Mouse (Mus musculus): ENCODE results near the gene Gm49322. TPM values are rescaled to one million over a fixed set of nuclear protein-coding genes. Genes with fewer than 3 reads are reported as not detected.

Gm49322 gene
- polyA plus RNA-seq, 1 experiment, result 4.5 TPM

GRCm38 (mm10) chr10:80606306-80606705, 485 bp downstream of the Gm49322 start:
- no peak for DNase-seq (ENCODE audit: low read depth)
- TF ChIP-seq POLR2A (IDR thresholded peaks at IDR 0.05; ENCODE audit: borderline replicate concordance, extremely low read depth, insufficient read depth, insufficient read length, poor library complexity, severe bottlenecking) (no peak), CTCF (IDR thresholded peaks at IDR 0.05; ENCODE audit: borderline replicate concordance, extremely low read depth, insufficient read depth, insufficient read length) (no peak)

GRCm38 (mm10) chr10:80606737-80607350, 1.0 kb downstream of the Gm49322 start:
- no peak for TF ChIP-seq CTCF (IDR thresholded peaks at IDR 0.05; ENCODE audit: borderline replicate concordance, extremely low read depth, insufficient read depth, insufficient read length)
- no peak for TF ChIP-seq POLR2A (IDR thresholded peaks at IDR 0.05; ENCODE audit: borderline replicate concordance, extremely low read depth, insufficient read depth, insufficient read length, poor library complexity, severe bottlenecking)

GRCm38 (mm10) chr10:80608435-80608834, 2.6 kb downstream of the Gm49322 start:
- no peak for TF ChIP-seq POLR2A (IDR thresholded peaks at IDR 0.05; ENCODE audit: borderline replicate concordance, extremely low read depth, insufficient read depth, insufficient read length, poor library complexity, severe bottlenecking)
- no peak for TF ChIP-seq CTCF (IDR thresholded peaks at IDR 0.05; ENCODE audit: borderline replicate concordance, extremely low read depth, insufficient read depth, insufficient read length)

More at GRCm38 (mm10) chr10:80606737-80607350, 1.0 kb downstream of the Gm49322 start:
- no peak for DNase-seq (ENCODE audit: low read depth)

GRCm38 (mm10) chr10:80609269-80609924, 3.6 kb downstream of the Gm49322 start:
- DNase-seq (ENCODE audit: low read depth), result no peak
- no peak for TF ChIP-seq CTCF (IDR thresholded peaks at IDR 0.05; ENCODE audit: borderline replicate concordance, extremely low read depth, insufficient read depth, insufficient read length)
- TF ChIP-seq POLR2A (IDR thresholded peaks at IDR 0.05; ENCODE audit: borderline replicate concordance, extremely low read depth, insufficient read depth, insufficient read length, poor library complexity, severe bottlenecking), result no peak

More at GRCm38 (mm10) chr10:80608435-80608834, 2.6 kb downstream of the Gm49322 start:
- DNase-seq (ENCODE audit: low read depth), result no peak

- no peak for DNase-seq (ENCODE audit: low read depth)
- no peak for TF ChIP-seq CTCF (IDR thresholded peaks at IDR 0.05; ENCODE audit: borderline replicate concordance, extremely low read depth, insufficient read depth, insufficient read length)
- TF ChIP-seq POLR2A (IDR thresholded peaks at IDR 0.05; ENCODE audit: borderline replicate concordance, extremely low read depth, insufficient read depth, insufficient read length, poor library complexity, severe bottlenecking), result no peak
Observed at GRCm38 (mm10) chr10:80610116-80610785, 4.4 kb downstream of the Gm49322 start.

- TF ChIP-seq POLR2A (IDR thresholded peaks at IDR 0.05; ENCODE audit: borderline replicate concordance, extremely low read depth, insufficient read depth, insufficient read length, poor library complexity, severe bottlenecking), result no peak
- peak; percentile 86 for TF ChIP-seq CTCF (IDR thresholded peaks at IDR 0.05; ENCODE audit: borderline replicate concordance, extremely low read depth, insufficient read depth, insufficient read length)
Observed at GRCm38 (mm10) chr10:80611024-80611423, 5.2 kb downstream of the Gm49322 start.

GRCm38 (mm10) chr10:80611905-80612304, 6.1 kb downstream of the Gm49322 start:
- DNase-seq (ENCODE audit: low read depth), result no peak
- TF ChIP-seq CTCF (IDR thresholded peaks at IDR 0.05; ENCODE audit: borderline replicate concordance, extremely low read depth, insufficient read depth, insufficient read length) (no peak), POLR2A (IDR thresholded peaks at IDR 0.05; ENCODE audit: borderline replicate concordance, extremely low read depth, insufficient read depth, insufficient read length, poor library complexity, severe bottlenecking) (no peak)

More at GRCm38 (mm10) chr10:80611024-80611423, 5.2 kb downstream of the Gm49322 start:
- peak; percentile 49 for DNase-seq (ENCODE audit: low read depth)

- no peak for DNase-seq (ENCODE audit: low read depth)
- no peak for TF ChIP-seq POLR2A (IDR thresholded peaks at IDR 0.05; ENCODE audit: borderline replicate concordance, extremely low read depth, insufficient read depth, insufficient read length, poor library complexity, severe bottlenecking)
Observed at GRCm38 (mm10) chr10:80613821-80614220, 8.0 kb downstream of the Gm49322 start.

- no peak for DNase-seq (ENCODE audit: low read depth)
Observed at GRCm38 (mm10) chr10:80614351-80614750, 8.5 kb downstream of the Gm49322 start.

GRCm38 (mm10) chr10:80618181-80618580, 12.4 kb downstream of the Gm49322 start:
- no peak for TF ChIP-seq POLR2A (IDR thresholded peaks at IDR 0.05; ENCODE audit: borderline replicate concordance, extremely low read depth, insufficient read depth, insufficient read length, poor library complexity, severe bottlenecking)
- no peak for TF ChIP-seq CTCF (IDR thresholded peaks at IDR 0.05; ENCODE audit: borderline replicate concordance, extremely low read depth, insufficient read depth, insufficient read length)
- DNase-seq (ENCODE audit: low read depth), result no peak

More at GRCm38 (mm10) chr10:80614351-80614750, 8.5 kb downstream of the Gm49322 start:
- TF ChIP-seq POLR2A (IDR thresholded peaks at IDR 0.05; ENCODE audit: borderline replicate concordance, extremely low read depth, insufficient read depth, insufficient read length, poor library complexity, severe bottlenecking) (no peak), CTCF (IDR thresholded peaks at IDR 0.05; ENCODE audit: borderline replicate concordance, extremely low read depth, insufficient read depth, insufficient read length) (no peak)

- TF ChIP-seq CTCF (IDR thresholded peaks at IDR 0.05; ENCODE audit: borderline replicate concordance, extremely low read depth, insufficient read depth, insufficient read length) (no peak), POLR2A (IDR thresholded peaks at IDR 0.05; ENCODE audit: borderline replicate concordance, extremely low read depth, insufficient read depth, insufficient read length, poor library complexity, severe bottlenecking) (no peak)
- no peak for DNase-seq (ENCODE audit: low read depth)
Observed at GRCm38 (mm10) chr10:80619465-80620244, 13.8 kb downstream of the Gm49322 start.
